Mouse (Mus musculus) liver, embryonic 16.5 days (tissue): ENCODE results near the gene Ndufc2. TPM values are rescaled to one million over a fixed set of nuclear protein-coding genes. Genes with fewer than 3 reads are reported as not detected.

Source experiments
- ATAC-seq: fragments of 200-750 bp; cut with Nextera tagmentation; 2 replicates; pipeline ENCODE4 v1.8.0; 2017; ENCODE audit warnings: low read depth, mild to moderate bottlenecking, moderate number of reproducible peaks, moderate library complexity
- H3K27ac ChIP-seq: fragments of 300-500 bp; sonication (generic); 2 replicates; pipeline ENCODE4 v1.5.1; 2014; ENCODE audit warnings: mild to moderate bottlenecking, low read length
- H3K27me3 ChIP-seq: fragments of 300-500 bp; sonication (generic); 2 replicates; pipeline ENCODE4 v1.6.1; 2014; ENCODE audit warnings: low read depth, low read length, mixed read lengths; ENCODE audit not compliant: control insufficient read depth, insufficient read depth
- H3K36me3 ChIP-seq: fragments of 300-500 bp; sonication (generic); 2 replicates; pipeline ENCODE4 v1.6.1; 2014; ENCODE audit warnings: mild to moderate bottlenecking; ENCODE audit not compliant: control insufficient read depth, insufficient read depth
- H3K4me1 ChIP-seq: fragments of 300-500 bp; sonication (generic); 2 replicates; pipeline ENCODE4 v1.6.1; 2014; ENCODE audit warnings: low read depth, low read length, mixed read lengths; ENCODE audit not compliant: control insufficient read depth
- H3K4me2 ChIP-seq: fragments of 300-500 bp; sonication (generic); 2 replicates; pipeline ENCODE4 v1.6.1; 2014; ENCODE audit warnings: low read depth, low read length, mixed read lengths
- H3K4me3 ChIP-seq: fragments of 300-500 bp; sonication (generic); 2 replicates; pipeline ENCODE4 v1.5.1; 2014; ENCODE audit warnings: low read depth, mild to moderate bottlenecking, low read length
- H3K9ac ChIP-seq: fragments of 300-500 bp; sonication (generic); 2 replicates; pipeline ENCODE4 v1.6.1; 2014; ENCODE audit warnings: low read depth, low read length
- H3K9me3 ChIP-seq: fragments of 300-500 bp; sonication (generic); replicated peaks from 2 replicates; pipeline ENCODE4 v1.6.1; 2016; ENCODE audit warnings: low read length; ENCODE audit not compliant: control insufficient read depth
- WGBS: fragments of 180-500 bp; shearing (Covaris S2); extraction: QIAGEN DNeasy Blood & Tissue Kit; methylation state at CpG from one replicate; pipeline ENCODE4 v1.1.7; 2014; ENCODE audit not compliant: insufficient replicate concordance; 5-methylcytosine and 5-hydroxymethylcytosine counted together
- polyA plus RNA-seq: library from polyadenylated mRNA; unstranded; fragments of >200 nt; fragmentation: Nextera tagmentation; extraction: Ambion mirVana; gene quantifications from 2 replicates; pipeline ENCODE4 v1.2.1, GENCODE M21; 2015

The Ndufc2 gene
- polyA plus RNA-seq, 1 experiment from 2014 or later = 144 TPM

DNA sequence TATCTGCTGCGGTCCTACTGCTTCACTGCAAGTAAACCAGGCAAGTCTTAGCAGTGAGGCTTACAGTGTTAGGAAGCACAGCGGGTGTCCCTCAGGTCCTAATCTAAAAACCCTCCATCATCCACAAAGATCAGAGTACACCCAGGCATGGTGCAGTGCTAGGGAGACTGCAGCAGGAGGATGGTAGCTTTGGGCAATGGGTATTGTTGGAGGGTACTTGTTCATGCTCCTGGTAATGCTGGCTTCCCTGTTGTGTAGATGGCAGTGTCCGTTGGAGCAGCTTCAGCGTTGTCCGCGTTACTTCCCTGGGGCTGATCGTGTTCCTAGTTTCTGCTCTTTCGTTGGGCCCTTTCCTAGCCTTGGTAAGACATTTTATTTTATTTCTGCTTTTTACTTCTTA, 17.1 kb upstream of the Ndufc2 start:
- Histone ChIP-seq H3K4me2 (no peak overlapping the region), H3K9ac (no peak overlapping the region), H3K9me3 (no peaks in the 10 kb centered on the region), H3K36me3 (peaks cover 58% of the 10 kb centered on the region), H3K4me1 (no peaks in the 10 kb centered on the region), H3K27ac (no peak overlapping the region), H3K27me3 (no peaks in the 10 kb centered on the region), H3K4me3 (no peak overlapping the region)
- ATAC-seq = no peak
- 88% methylated on average over 8 of the region's 8 CpGs for WGBS

DNA sequence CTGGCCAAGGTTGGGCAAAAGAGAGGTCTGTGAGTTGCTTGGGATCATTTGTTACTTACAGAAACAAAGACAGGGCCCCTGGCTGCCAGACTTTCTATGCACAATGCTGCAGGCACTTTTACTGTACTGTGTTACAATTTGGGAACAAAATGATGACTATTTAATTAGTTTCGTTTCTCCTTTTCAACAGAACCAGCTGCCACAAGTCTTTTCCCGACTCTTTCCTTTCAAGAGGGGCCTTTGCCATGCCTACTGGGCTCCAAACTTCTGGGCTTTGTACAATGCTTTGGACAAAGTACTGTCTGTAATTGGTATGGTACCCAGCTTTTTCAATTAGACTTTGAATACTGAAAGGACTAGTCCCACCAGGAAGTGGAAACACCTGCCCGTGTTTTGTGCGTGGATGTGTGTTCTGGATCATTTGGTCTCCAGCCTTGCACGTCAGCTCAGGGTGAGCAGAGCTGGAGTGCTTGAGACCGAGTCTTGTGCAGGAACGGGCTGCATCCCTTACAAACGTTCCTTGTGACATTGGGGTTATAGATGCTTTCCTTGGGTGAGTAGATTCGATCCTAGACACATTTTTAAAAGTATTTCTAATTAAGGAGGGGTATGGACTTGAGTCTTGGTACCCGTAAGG, 16.2 kb upstream of the Ndufc2 start:
- H3K9ac ChIP-seq = no peak overlapping the region
- H3K27ac ChIP-seq = no peak overlapping the region
- H3K4me2 ChIP-seq = no peak overlapping the region
- H3K4me3 ChIP-seq = no peak overlapping the region
- H3K36me3 ChIP-seq = peaks cover 55% of the 10 kb centered on the region
- no peaks in the 10 kb centered on the region for H3K9me3 ChIP-seq
- 79% methylated on average over 10 of the region's 10 CpGs for WGBS
- H3K27me3 ChIP-seq = no peaks in the 10 kb centered on the region
- no peaks in the 10 kb centered on the region for H3K4me1 ChIP-seq
- ATAC-seq = no peak

DNA sequence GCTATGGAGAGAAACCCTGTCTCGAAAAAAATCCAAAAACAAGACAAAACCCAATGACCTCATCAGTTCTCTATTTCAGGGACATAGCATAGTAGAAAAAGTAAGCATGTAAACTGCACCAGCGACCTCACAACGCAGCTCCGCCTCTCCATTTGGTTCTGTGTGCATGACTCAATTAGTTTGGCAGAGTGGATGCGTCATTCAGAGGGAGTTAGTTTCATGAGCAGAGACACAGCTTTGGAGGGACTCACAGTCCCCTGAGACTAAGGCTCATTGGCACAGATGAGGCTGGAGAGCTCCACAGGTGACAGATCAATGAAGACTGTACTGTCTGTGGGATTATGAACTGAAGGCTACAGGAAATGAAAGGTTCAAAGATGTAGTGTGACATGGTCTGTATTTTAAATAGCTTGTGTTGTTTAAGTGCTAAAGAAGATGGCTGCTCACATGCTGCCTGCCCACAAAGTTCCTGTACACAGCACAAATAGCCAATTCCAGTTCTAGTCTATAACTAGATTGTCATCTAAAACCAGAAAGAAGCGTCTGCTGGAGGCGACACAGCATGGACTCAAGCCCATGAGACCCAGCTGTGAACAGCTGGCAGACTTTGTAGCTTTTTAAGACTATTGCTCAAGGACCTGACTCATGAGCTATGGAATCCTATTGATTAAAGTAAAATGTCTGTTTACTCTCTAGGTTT, 13.5 kb upstream of the Ndufc2 start:
- Histone ChIP-seq H3K27me3 (no peaks in the 10 kb centered on the region), H3K4me3 (no peak overlapping the region), H3K4me2 (no peak overlapping the region), H3K9me3 (no peaks in the 10 kb centered on the region), H3K27ac (no peak overlapping the region), H3K9ac (no peak overlapping the region), H3K36me3 (peaks cover 48% of the 10 kb centered on the region), H3K4me1 (no peaks in the 10 kb centered on the region)
- ATAC-seq = no peak
- 81% methylated on average over 7 of the region's 7 CpGs for WGBS

DNA sequence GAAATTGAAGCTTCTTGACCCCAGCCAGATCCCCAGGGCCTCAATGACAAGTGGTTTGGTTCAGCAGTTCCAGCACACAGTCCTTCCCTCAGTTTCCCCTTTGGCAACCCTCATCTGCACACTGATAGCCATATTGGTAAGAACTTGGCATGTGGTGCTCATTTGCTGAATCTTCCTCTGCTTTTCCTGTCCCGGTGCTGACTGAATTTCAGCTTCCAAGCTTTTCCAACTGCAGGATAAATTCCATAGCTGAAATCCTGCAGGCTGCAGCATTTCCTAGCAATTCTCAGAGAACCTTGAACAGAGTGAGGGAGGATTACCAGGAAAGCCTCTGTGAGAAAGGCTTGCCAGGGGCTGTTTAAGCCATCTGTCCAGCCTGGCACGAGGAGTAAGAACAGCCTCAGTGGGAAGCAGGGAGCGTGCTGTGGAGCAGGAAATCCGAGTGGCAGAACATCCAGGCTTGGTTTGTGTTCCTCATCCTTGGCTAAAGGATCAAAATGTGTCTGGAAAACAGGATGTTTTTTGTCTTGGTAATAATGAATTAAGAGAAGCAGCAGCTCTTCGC, 12.9 kb upstream of the Ndufc2 start:
- Histone ChIP-seq H3K4me1 (no peaks in the 10 kb centered on the region), H3K4me3 (no peak overlapping the region), H3K36me3 (peaks cover 50% of the 10 kb centered on the region), H3K9ac (no peak overlapping the region), H3K4me2 (no peak overlapping the region), H3K27me3 (no peaks in the 10 kb centered on the region), H3K9me3 (no peaks in the 10 kb centered on the region), H3K27ac (no peak overlapping the region)
- no peak for ATAC-seq
- WGBS = 77% methylated on average over 5 of the region's 5 CpGs

DNA sequence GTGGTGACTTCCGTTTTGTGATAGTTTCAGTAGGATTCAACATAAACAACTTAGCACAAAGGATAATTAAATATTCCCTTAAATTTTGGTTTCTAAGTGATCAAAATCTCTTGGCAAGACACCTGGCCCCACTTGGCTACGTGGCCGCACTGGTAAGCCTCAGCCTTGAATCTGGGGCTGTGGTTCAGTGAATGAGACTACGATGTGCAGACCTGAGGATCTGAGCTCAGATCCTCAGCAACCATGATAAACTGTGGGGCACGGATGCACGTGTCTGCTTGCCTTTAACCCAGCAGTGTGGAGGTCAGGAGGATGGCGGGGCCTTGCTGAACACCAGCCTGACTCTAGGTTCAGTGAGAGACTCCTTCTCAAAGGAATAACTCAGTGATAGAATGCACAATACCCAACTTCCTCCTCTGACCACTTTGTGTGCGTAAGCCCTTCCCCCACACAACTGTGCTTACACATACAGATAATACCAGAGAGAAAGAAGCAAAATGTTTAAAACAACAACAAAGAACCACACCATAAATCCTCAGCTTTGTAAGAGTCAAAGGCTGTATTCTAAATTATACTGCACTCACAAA, 12.1 kb upstream of the Ndufc2 start:
- no peak overlapping the region for H3K9ac ChIP-seq
- no peak overlapping the region for H3K4me2 ChIP-seq
- H3K4me1 ChIP-seq = no peaks in the 10 kb centered on the region
- H3K4me3 ChIP-seq = no peak overlapping the region
- no peak for ATAC-seq
- H3K27ac ChIP-seq = no peak overlapping the region
- no peaks in the 10 kb centered on the region for H3K27me3 ChIP-seq
- 73% methylated on average over 8 of the region's 8 CpGs for WGBS
- peaks cover 48% of the 10 kb centered on the region for H3K36me3 ChIP-seq
- no peaks in the 10 kb centered on the region for H3K9me3 ChIP-seq

DNA sequence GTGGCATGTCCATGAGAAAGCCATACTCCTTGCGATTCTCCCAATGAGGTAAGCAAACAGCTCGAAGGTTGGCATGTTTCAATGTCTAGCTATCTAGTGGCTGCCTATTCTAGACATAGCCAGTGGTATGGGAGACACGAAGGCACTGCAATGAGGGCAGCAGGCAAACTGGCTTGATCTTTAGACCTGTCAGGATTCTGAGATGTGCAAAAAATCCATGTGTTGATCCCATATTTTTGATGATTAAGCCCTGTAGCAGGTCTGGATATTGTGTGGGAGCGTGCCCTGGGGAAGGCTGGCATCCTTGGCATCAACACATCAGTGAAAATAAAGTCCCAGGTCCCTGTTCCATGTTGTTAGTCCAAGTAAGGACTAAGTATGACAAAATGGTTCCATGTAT, 11.3 kb upstream of the Ndufc2 start:
- Histone ChIP-seq H3K27ac (no peak overlapping the region), H3K36me3 (peaks cover 42% of the 10 kb centered on the region), H3K27me3 (no peaks in the 10 kb centered on the region), H3K4me3 (no peak overlapping the region), H3K4me1 (no peaks in the 10 kb centered on the region), H3K4me2 (no peak overlapping the region), H3K9ac (no peak overlapping the region), H3K9me3 (no peaks in the 10 kb centered on the region)
- WGBS = 75% methylated on average over 4 of the region's 4 CpGs
- ATAC-seq = no peak

DNA sequence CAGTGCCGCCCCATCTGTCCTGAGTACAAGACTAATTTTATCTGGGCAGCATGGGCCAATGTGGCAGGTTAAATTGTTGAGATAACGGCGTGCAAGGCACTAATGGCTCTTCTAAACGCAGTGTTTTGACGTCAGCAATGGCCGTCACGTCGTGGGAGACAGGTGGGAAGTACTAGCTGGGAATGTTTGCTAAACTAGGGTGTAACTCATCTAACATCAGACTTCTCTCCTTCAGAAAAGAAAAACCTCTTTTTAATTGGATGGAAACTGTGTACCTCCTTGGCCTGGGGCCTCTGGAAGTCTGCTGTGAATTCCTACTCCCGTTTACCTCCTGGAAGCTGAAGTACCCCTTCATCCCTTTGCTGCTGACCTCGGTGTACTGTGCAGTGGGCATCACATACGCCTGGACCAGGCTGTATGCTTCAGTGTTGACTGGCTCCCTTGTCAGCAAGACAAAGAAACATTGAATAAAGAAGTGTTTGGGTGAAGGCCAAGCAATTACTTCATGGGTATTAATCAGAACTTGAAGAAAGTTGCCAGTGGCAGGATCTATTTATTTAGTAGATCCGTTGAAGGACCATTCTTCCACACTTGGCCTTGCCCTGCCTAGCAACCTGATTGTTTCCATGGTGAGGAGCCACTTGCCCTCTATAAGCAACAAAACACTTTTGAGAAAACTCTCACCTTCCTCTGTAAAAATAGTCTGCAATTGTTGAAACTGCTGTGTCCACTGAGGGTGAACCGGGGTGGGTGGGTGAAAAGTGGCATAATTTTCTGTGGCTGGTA, 8.3 kb upstream of the Ndufc2 start:
- H3K27me3 ChIP-seq = no peaks in the 10 kb centered on the region
- peaks cover 28% of the 10 kb centered on the region for H3K36me3 ChIP-seq
- no peaks in the 10 kb centered on the region for H3K4me1 ChIP-seq
- H3K27ac ChIP-seq = no peak overlapping the region
- WGBS = 73% methylated on average over 13 of the region's 13 CpGs
- H3K9me3 ChIP-seq = no peaks in the 10 kb centered on the region
- H3K4me2 ChIP-seq = no peak overlapping the region
- no peak overlapping the region for H3K9ac ChIP-seq
- H3K4me3 ChIP-seq = no peak overlapping the region
- no peak for ATAC-seq

DNA sequence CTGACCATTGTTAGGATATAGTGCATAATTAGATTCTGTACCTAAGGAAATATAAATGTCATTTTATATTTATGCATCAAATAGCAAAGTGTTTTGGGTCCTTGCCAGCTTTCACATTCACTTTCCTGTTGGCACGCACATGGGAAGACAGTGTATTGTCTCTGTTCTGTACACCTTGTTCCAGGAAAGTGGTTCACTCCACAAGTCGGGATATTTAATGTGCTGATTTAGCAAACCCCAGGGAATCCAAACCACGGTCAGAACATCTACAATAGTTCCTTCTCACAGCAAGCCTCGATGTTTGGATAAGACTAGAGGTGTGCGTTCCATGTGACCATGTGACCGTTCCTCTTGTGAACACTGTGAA, 7.7 kb upstream of the Ndufc2 start:
- Histone ChIP-seq H3K4me1 (no peaks in the 10 kb centered on the region), H3K27me3 (no peaks in the 10 kb centered on the region), H3K9ac (no peak overlapping the region), H3K9me3 (no peaks in the 10 kb centered on the region), H3K36me3 (peaks cover 25% of the 10 kb centered on the region), H3K27ac (no peak overlapping the region), H3K4me2 (no peak overlapping the region), H3K4me3 (no peak overlapping the region)
- 80% methylated on average over 6 of the region's 6 CpGs for WGBS
- ATAC-seq = no peak
